Mouse (Mus musculus): Measurements from ENCODE around the gene Tns1.

The Tns1 gene

DNA sequence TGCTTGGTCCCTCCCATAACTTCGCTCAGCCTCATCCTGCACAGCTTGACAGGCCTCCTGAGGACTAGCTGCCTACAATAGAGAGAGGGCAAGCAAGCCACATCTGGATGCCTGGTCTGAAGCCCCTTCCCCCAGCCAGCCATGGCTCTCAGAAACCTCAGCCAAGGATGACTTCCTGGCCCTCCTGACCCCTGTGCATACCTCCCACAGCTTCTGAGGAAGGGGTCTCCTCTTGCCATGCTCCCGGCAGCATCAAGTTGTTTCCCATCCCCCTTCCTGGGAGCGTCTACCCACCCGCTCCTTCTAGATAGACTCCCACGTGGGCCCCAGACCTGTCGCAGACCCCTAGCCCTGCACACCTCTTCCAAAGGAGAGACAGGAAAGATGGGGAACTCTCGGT is 33.9 kb downstream of the Tns1 start:
- DNase-seq: no peak

DNA sequence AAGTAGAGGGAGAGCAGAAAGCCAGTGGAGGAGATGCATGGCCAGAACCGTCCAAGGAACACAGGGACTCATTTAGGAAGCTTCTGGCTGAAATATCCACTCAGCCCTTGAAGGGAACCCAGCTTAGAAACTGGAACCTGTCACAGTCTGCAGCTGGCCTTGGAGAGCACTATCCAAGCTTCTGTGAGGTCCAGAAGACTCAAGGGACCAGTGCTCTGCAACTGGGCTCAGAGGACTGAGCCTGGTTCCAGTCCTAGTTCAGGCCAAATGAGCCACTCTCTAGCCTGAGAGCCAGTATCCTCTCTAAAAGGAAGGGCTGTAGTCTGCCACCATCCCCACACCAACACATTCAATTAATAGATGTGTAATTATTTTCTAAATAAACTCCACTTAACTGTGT is 35.7 kb downstream of the Tns1 start:
- peak; percentile 97 for DNase-seq

DNA sequence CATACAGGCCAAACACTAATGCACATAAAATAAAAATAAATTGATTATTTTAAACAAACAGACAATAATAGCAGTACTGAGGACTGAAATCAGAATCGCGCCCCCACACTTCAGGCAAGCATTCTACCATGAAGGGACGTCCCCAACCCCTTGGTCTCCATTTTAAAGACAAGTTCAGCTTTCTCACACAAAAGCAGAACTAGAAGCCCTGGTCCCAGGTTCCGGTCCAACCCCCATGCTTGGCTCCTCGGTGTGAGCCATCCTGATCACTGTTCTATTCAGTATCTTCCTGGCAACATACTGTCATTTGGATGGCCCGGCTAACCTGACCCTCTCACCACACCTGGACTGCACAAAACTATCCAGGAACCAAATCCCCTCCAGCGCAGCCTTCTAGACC is 38.7 kb downstream of the Tns1 start:
- DNase-seq: no peak

DNA sequence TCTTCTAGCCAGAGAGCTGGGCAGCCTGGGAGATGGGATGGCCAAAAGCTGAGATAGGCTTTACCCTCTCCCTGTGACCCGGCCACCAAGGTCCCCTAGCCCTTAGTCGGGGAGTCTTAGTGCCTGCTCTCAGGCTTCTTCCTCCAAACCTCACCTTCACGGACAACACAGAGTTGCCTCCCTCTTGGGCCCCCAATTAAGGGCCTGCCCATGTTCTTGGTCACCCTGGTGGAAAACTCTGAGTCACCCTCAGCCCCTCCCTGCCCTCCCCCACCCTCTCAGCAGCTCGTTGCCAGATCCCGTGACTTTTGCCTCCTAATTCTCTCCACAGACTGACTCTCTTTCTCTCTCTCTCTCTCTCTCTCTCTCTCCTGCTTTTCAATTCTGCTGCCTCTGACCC is 39.5 kb downstream of the Tns1 start:
- no peak for DNase-seq

DNA sequence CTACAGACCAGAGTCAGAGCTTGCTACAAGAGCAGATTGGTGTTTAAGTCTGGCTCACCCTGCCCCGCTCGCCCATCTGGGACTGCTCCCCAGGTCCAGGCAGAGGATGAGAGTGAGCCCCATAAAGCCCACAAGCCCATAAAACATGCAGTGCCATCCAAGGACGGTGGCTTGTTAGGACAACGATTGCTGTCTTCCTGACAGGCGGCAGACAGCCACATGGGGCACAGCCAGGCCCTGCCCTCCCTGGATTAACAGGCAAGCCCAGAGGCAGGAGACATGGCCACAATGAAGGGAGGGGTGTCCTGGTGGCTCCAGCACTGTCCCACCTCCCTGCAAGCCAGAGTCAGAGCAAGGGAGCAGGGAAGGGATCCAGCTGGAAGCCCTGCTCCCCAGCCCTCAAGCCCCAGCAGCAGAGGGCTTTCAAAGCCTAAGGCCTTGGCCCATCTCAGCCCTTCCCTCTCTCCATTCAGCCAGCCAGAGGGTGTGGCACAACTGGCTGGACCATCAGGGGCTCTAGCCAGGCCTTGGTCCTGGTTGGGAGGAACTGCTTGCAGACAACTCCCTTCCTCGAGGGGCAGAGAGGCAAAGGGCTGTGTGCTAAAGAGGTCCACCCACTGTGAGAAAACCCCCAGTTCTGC is 40.1 kb downstream of the Tns1 start:
- peak; percentile 99 for DNase-seq

DNA sequence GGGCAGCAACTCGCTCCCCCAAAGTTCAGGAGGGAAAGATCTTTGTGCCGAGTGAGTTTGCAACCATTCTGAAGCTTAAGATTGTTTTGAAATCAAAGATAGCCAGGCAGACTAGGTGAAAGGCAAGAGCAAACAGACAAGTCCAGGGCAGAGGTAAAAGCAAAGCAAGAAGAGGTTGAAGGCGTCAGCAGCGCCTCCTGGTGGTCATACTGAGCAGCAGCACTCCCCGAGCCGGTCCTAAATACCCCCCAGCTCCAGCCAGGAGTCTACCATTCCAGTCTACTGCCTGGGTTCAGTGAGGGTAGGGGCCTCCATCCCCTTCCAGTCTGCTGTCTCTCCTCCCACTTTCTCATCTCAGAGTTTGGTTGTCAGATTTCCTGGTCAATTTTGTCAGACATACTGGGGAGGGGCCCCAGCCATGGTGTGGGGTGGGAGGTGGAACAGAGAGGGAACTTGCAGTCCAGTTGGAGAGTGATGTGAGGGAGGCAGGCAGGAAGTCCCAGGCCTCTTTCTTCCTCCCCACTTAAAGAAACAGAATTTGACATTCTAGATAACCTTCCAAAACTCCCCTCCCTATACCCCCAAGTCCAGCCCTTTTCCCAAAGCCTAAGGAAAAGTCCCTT is 41.3 kb downstream of the Tns1 start:
- peak; percentile 96 for DNase-seq

DNA sequence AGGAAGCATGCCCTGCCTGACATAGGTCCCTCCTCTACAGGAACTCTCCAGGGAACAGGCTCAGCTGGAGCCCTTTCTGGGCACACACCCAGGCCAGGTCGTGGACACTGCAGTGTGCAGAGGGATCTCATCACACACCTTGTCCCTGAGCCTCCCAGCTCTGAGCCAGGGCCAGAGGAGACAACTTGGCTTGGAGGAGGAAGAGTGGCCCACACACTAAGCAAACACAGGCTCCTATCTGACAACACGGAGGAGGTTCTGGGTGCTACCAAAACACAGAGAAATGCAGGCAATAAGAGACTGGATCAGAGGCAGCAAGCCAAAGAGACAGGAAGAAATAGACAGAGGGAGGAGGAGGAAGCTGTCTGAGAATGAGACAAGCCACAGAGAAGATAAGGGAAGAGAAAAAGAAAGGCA is 42.7 kb downstream of the Tns1 start:
- peak; percentile 97 for DNase-seq

DNA sequence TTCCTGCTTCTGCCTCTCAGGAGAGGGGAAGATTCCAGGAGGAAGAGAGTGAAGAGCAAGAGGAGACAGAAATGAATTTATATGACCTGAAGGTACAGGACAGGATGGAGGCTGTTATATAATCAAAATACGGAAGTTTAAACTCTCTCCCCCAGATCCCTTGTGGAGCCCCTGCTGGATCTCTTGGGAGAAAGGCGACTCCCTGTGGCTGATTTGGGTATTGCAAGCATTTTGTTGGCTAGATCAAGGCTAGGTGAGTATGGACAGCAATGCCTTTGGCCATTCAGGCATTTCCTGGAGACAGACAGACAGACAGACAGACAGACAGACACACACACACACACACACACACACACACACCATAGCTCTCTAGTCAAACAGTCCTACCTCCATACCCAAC is 46.9 kb downstream of the Tns1 start:
- DNase-seq: peak; percentile 98

DNA sequence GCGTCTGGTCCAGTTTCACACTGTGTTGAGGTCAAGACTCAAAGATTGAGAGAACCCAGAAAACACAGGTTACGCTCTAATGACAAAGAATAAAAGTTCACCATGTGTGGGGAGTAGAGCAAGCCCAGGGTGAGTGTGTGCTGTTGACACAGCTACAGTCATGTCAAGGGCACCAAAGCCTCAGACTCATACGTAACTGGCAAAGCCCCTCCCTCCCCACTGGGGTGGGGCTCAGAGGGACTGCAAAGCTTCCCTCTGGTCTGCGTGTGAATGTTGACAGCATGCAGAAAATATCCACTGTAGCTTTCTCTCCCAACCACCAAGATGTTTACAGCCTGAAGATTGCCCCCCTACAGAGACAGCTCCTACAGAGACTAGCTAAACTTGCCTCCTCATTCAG is 48.0 kb downstream of the Tns1 start:
- no peak for DNase-seq

DNA sequence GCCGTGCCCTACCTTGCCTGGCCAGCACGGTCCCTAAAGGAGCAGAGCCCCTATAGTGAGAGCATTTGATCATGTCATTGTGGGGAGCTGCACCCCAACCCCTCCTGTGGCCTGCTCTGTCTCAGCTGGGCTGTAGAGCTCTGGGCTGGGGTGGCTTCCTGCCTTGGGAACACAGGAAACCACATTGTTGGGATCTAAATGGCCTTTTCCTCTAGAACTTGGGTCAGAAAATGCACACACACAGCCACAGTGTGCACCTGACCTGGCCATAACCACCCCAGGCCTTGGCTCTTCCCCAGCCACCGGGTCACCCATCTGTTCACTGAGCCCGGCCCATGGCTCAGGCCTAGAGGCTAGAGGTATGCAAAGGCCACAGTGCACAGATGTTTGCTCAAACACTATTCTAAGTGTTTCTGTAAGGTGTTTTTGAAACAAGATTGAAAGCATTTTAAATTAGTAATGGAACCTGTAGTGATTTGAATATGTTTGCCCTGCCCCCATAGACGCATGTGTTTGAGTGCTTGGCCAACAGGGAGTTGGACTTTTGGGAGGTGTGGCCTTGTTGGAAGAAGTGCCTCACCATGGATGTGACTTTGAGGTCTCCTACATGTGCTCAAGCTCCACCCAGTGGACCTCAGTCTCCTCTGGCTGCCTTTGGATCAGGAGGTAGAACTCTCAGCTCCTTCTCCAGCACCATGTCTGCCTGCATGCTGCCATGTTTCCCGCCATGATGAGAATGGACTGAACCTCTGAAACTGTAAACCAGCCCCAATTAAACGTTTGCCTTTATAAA is 49.4 kb downstream of the Tns1 start:
- peak; percentile 99 for DNase-seq

DNA sequence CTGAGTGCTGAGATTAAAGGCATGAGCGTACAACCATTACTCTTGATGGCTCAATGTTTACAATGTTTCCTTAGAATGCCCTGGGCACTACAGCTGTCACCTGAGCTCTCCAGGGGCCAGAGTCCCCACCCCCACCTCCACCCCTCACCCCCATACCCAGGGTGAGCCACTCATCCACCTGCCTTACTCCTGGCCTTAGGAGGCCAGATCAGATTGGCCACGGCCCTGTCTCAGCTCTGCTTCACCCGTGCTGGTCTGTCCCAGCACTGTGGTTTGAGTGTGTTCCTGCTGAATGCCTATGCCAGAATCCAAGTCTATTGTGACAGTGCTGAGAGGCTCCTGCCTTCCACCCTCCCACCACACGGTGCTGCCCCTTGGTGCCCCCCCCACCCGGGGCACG is 50.5 kb downstream of the Tns1 start:
- DNase-seq: peak; percentile 94

DNA sequence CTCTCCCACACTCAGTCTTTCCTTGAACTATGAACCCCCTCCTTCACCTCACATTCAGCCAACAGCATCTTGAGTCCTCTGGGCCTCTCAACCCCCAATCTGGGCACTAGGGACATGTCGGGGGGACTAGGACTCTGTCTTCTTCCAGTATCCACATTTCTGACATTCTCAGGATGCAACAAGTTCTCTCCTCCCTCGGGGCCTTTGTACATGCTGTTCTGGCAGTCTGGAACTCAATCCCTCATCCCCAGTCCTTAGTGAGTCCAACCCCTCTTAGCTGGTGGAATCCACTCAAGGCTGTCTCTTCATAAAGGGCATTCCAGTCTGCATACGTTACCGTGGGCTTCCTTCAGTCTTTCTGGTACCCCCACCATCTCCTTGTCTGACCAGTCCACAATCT is 53.5 kb downstream of the Tns1 start:
- peak; percentile 96 for DNase-seq

DNA sequence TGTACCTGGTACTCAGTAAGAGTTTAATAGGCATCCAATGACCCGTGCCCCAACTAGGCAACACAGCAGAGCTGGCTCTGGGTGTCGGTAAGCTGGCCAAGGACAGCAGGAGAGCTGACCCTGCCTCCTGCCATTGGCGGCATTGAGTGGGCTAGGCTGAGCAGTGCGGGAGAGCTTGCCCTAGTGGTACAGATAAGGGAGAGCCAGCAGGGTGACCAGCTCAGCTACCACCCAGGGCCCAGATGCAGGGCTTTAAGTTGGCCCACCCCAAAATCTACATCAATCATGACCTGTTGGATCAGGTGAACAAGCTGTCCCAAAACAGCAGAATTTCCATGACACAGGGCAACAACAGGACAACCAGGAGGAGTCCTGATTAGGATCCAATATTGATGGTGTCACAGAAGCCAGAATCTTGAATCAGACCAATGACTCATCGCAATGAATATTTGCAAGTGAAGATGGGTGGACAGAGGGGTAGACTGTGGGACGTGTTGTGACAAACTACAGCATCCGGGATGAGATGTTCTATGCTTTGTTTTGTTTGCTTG is 54.2 kb downstream of the Tns1 start:
- peak; percentile 95 for DNase-seq

DNA sequence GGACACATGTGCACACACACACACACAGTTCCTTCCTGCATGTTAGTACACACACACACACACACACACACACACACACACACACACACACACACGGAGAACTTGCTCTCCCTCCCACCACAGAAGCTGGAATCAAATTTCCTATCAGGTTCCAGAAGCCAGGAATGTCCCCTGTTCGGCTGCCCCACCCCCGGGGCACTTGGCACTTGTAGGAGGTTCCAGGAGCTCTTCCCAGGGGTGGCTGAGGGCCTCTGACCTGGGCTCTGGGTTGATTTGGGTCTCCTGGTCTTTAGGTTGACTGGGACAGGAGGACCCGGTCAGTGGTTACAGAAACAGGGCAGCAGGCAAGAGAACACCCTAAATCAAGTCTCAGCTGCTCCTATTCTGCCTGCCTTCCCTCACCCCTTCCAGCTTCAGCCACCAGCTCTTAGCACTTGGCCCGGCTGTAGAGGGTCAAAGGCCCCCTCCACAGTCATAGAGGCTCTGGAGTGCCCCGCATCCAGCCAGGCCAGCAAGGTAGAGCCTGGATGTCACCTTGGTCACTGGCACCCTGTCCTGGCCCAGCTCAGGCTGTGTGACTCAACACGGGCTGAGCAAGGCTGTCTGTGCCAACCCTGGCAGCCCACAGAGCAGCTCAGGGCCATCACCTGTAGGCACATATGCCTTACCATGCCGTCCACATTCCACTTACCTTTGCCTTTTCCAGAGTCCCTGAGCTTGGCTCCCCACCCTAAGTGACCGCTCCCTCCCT is 55.0 kb downstream of the Tns1 start:
- DNase-seq: peak; percentile 98

DNA sequence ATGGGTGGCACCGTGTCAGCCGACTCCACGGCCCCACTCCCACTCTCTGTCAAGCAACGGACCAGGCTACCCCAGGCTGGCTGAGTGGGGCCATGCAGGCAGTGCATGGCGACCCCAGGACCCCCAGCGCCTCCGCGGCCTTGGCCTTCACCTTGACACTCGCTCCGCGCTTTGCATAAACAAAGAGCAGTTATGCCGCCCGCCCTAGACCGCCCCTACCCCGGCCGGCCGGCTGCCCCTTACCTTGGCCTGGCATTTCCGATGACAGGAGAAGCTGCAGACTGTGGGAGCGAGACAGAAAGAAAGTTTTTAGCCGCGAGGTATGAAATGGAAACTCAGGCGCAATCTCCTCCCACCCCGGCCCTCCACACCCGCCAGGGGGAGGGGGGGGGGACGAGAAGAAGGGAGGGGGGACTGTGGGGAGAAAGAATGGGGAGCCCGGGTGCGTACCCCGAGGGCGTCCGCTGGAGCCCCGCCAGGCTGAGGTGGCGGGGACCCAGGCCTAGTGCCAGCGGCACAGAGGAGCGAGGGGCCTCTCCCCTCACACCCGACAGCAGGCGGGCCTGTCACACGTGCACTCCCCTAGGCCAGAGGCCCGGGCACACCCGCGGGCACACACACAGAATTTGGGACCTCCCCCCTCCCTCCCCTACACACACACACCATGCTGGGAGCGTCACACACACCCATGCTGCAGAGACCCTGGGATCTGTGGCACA is 55.7 kb downstream of the Tns1 start:
- peak; percentile 97 for DNase-seq

DNA sequence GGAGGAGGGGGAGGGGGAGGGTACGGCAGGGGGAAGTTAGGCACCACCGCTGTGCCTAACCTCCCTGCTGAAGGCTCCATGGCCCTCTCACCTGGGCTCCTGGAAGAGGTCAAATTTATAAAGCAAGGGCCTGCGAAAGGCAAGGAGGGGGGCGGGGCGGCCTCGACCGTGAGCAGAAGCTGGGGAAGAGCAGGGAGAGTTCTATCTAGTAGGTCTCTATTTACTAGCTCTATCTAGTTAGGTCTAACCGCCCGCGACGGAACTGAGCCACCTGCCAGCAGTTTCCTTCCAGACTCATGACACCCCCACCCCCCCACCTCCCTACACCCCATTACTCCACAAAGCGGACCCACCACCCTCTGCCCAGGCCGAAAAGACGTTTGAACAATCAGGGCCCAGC is 56.4 kb downstream of the Tns1 start:
- DNase-seq: no peak

DNA sequence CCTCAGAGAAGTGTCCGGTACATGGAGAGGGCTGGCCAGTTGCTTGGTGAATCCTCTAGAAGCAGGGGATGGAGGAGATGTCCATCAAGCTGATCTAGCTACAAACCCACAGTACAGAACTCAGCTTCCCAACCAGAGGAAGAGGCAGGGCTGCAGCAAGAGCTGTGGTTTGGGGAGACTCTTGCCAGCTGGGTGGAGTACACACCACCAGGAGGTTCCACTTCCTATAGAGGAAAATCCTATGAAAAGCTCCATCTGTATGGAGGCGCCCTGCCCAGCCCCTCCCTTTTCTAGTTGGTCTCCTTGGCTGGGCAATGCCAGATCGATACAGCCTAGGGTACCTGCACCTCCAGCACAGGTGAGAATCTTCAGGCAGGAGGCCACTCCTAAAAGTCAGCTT is 57.7 kb downstream of the Tns1 start:
- peak; percentile 96 for DNase-seq

DNA sequence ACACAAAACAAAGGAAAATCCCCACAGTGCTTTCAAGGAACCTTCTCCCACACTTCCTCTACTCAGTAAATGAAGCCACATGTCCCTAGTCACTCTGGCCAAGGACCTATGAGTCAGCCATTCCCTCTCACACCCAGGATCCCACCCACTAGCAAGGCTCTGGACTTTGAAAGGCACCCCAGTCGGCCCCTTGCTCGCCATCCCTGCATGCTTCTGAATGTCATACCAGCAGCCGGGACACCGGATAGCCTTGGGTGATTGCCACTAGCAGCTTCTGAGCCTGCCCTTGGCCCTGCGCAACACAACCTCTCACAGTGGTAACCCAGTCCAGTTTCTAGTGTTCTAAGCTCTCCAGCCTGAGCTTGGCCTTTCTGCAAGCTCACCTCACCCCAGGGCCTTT is 58.2 kb downstream of the Tns1 start:
- DNase-seq: peak; percentile 98

DNA sequence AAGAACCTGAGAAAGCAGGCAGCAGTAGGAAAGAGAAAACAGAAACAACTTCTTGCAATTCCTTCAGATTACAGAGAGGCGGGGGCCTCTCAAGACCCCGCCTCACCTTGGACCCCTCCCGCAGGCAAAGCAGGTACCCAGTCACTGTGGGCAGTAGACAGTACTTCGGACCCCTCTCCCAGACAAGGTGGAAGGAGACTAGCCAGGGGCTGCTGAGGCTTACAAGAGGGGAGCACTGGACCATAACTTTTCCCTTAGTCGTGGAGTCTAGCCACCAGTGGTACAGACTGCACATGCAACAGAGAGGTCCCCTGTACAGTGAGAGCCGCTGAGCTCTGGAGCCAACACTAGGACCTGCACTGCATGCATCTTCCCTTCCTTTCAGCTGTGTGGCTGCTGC is 64.2 kb downstream of the Tns1 start:
- DNase-seq: no peak

DNA sequence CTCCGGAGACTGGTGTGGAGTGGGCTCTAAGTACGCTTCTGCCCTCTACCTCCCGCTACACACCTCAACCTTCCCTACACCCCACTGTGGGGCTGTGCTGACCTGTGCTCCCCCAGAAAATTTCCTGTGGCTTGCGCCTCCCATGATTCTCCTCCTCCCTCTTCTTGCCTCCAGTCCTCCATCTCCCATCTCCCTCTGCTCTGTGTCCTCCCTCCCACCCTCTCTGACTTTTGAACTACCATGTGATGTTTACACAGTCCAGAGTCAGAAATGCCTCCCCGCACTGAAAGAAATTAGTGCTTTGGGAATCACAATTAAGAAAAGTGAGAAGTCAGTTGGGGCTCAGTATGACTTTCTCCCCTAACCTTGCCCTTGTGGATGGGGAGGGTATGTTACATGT is 64.7 kb downstream of the Tns1 start:
- no peak for DNase-seq

DNA sequence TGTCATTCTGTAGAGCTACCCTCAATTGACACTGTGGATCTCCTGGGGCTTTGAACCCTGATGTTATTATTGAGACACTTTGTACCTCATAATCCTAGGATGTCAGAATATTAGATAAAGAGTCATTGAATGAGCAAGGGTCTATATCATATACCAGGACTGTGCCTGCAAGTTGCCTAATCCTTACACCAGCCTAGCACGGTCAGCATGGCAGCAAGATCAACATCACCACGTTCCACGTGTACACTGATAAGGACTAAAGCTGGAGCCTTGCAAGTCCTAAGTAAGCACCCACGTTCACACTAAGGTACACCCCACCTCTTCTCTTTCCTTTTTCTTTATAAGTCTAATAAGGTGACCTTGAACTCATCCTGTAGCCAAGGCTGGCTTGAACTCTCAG is 65.5 kb downstream of the Tns1 start:
- no peak for DNase-seq

DNA sequence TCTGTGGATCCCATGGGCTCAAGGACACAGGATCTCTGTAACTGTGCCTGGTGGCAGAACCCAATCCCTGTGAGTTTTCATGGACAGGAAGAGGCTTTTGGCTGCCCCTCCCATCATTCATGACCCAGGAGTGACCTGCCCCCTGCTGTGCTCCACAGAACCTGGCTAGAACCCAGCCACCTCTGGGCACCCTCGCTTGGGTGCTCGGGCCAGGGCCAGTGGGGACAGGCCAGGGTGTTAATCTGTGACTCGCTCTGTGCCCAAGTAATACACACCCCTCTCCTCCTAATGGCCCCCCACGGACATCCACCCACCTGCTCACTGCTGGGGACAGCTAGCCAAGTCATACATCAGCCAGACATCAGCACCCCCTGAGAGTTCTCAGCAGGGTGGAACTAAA is 65.9 kb downstream of the Tns1 start:
- DNase-seq: peak; percentile 94

DNA sequence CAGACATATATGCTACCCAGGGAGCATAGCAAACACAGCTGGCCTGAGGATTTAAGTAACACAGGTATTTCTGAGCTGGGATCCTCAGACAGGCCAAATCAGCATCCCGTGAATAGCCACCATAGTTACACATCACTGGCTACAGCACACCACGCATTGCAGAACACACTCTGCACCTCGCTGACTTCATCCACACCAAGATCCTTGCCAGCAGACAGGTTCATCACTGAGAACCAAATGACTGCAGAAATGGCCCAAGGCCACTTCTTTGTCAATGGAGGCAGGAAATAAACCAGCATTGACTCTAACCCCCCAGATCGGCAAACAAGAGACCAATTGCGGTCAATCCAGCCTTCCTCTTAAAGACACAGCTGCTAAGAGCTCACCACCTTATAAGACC is 66.7 kb downstream of the Tns1 start:
- DNase-seq: no peak

Data from heart, adult 11 months (tissue).